ENCODE assay signal across 12 mouse cellular contexts in the genomic region with DNA sequence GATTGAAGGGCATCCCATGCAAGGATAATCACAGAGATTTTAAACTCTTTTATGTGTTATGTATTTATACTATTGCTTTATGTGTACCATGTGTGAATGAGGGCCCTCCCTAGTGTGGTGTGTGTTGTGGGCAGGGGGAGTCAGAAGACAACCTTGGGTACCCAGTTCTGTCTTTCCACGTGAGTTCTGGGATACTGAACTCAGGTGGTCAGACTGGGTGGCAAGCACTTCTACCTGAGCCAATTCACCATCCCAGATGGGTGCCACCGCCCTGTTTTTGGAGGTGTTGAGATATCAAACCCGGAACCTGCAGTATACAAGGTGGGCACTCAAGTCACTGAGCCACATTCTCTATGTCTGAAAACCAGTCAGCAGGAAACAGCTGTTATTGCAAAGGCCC.
"Had no signal": no experiment of that assay in that cellular context is flagged by ENCODE, and none has a peak within 500 bp of the region (broad histone marks: within the 10 kb centered on the region; RNA-seq: fewer than 3 reads in every experiment).

No protein-coding gene starts in this region.

- DNase-seq: retina, postnatal 1 day; right cerebral cortex, adult 18-20 months; right cerebral cortex, postnatal 14 days; right cerebral cortex, postnatal 25 days; right cerebral cortex, postnatal 4 days; spleen, adult 18-20 months; thymus, adult 18-20 months; thymus, adult 2 months; thymus, postnatal 14 days; thymus, postnatal 25 days; thymus, postnatal 36 days; thymus, postnatal 4 days had no signal
